Mouse (Mus musculus): ENCODE results near the gene Gpank1.

GRCm38 (mm10) chr17:35108097-35108496, 13.2 kb upstream of the Gpank1 start, which contains the start of gene Ly6g5c:
- TF ChIP-seq CTCF (IDR thresholded peaks at IDR 0.05; ENCODE audit: low read depth) (no peak), EP300 (IDR thresholded peaks at IDR 0.05; ENCODE audit: low read depth) (no peak)

All from heart, postnatal 0 days (tissue).